Mouse (Mus musculus): ENCODE measurements around the gene Fgd2. TPM values are rescaled to one million over a fixed set of nuclear protein-coding genes. Genes with fewer than 3 reads are reported as not detected.

The Fgd2 gene
- 2.9 and 4.5 TPM in 2 replicates for polyA plus RNA-seq (2021; fragmentation: Nextera tagmentation)
- long read RNA-seq, experiment 1, partial matches to known transcripts, result 2 of 10 reads
- long read RNA-seq, experiment 1, other reads (novel, unspliced or antisense), result 3 of 10 reads
- long read RNA-seq, experiment 2, transcript Fgd2-201 (16 exons, 2,640 nt), result major isoform, 8 of 17 reads
- long read RNA-seq, experiment 2, partial matches to known transcripts, result 0 of 17 reads
- long read RNA-seq, experiment 2, other reads (novel, unspliced or antisense), result 8 of 17 reads

DNA sequence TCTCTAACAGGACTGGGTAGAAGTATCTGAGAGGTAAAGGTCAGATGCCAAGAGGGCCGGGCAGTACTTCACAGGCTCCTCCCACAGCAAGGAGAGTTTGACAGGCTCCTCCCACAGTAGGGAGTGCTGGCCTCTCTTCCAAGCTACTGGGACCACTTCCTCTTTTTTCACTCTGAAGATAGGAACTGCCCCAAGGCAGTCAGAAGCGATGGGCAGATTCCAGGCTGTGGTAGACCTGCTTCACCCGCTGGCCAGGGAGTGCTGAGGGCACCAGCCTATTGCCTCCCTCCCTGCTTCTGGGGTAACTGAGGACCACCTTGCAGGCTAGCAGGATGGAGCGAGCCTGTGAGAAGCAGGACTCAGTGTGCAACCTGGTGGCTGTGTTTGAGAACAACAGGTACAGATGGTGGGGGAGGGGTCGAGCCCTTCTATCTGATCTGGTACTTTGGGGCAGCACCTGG is at the start of gene Fgd2:
Gene Fgd2 (plus strand): TSS at position 154 of the 461 bp plus-strand sequence.

DNA sequence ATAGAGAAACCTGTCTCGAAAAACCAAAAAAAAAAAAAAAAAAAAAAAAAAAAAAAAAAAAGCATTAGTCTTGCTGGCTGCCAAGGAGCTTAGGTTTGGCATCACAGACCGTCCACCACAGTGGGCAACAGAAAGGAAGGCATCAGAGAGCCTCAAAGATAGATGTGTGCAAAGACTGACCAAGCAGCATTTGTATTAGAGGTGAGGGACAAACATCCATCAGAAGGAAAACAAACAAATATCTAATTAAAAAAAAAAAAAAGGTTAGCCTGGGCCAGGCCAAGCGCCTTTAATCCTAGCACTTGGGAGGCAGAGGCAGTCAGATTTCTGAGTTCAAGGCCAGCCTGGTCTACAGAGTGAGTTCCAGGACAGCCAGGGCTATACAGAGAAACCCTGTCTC is 43.3 kb upstream of the Fgd2 start, which contains the start of gene Pi16:
Gene Pi16 (plus strand): TSS at position 301 of the 400 bp plus-strand sequence.

DNA sequence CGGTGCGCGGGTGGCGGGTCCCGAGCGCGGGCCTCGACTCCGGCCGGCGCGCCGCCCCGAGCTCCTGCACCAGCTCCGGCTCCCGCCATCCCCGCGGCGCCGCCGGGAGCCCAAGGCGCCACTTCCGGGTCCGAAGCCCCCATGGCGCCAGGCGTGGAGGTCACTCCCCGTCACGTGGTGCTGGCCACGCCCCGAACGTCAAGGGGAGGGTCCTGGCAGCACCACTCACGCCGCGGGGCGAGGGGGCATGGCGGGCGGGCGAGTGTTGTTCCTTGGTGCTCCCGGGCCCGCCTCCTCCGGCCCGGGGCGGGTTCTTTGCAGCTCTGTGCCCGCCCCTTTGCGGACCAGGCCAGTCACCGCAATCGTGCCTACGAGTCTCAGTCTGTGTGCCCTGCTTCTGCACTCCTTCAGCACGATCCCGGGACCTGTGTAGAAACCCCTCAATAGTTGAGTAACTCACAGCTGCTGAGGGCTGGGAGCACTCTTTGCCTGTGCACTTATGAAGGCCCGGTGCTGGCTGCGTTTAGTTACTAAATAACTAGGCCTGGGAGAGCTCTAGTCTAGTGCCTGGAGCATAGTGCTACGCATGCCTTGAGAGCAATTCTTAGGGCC is 13.0 kb upstream of the Fgd2 start, which contains the start of gene Mtch1:
Gene Mtch1 (minus strand): TSS at position 290 of the 612 bp plus-strand sequence.

Other genes starting within 250 kb of the Fgd2 start
- gene Rab44, start 246.8 kb upstream of the Fgd2 start, polyA plus RNA-seq (2021; fragmentation: Nextera tagmentation), result not detected in 2 replicates
- gene Cpne5, start 122.7 kb upstream of the Fgd2 start, polyA plus RNA-seq (2021; fragmentation: Nextera tagmentation), result 17.1 and 20.6 TPM in 2 replicates
- 32.8 and 35.7 TPM in 2 replicates for gene Ppil1, start 96.7 kb upstream of the Fgd2 start, polyA plus RNA-seq (2021; fragmentation: Nextera tagmentation)
- 137 and 150 TPM in 2 replicates for gene BC004004, start 92.1 kb upstream of the Fgd2 start, polyA plus RNA-seq (2021; fragmentation: Nextera tagmentation)
- gene Pi16, start 43.2 kb upstream of the Fgd2 start, polyA plus RNA-seq (2021; fragmentation: Nextera tagmentation), result 0.18 and 0.39 TPM in 2 replicates
- gene Mtch1, start 13.0 kb upstream of the Fgd2 start, polyA plus RNA-seq (2021; fragmentation: Nextera tagmentation), result 220 TPM in 2 replicates
- 0.80 and 1.2 TPM in 2 replicates for gene Pim1, start 129.8 kb downstream of the Fgd2 start, polyA plus RNA-seq (2021; fragmentation: Nextera tagmentation)
- gene Gm17657, start 188.7 kb downstream of the Fgd2 start, polyA plus RNA-seq (2021; fragmentation: Nextera tagmentation), result not detected in 2 replicates
- gene Tbc1d22b, start 188.9 kb downstream of the Fgd2 start, polyA plus RNA-seq (2021; fragmentation: Nextera tagmentation), result 6.5 and 7.9 TPM in 2 replicates
- 0.59 and 0.63 TPM in 2 replicates for gene Tmem217, start 191.5 kb downstream of the Fgd2 start, polyA plus RNA-seq (2021; fragmentation: Nextera tagmentation)